Mouse (Mus musculus) midbrain, embryonic 13.5 days (tissue): Measurements from ENCODE around the gene Camk2g. TPM values are rescaled to one million over a fixed set of nuclear protein-coding genes. Genes with fewer than 3 reads are reported as not detected.
A peak's percentile ranks its signal among the peaks of the same experiment; 100 is the strongest.

Experiments
- ATAC-seq: fragments of 200-750 bp; cut with Nextera tagmentation; 2 replicates; pipeline ENCODE4 v1.8.0; 2017; ENCODE audit warnings: mild to moderate bottlenecking, moderate TSS enrichment, moderate library complexity
- H3K27ac ChIP-seq: fragments of 300-500 bp; sonication (generic); 2 replicates; pipeline ENCODE4 v1.5.1; 2015; ENCODE audit warnings: inconsistent platforms, mild to moderate bottlenecking, moderate library complexity
- H3K27me3 ChIP-seq: fragments of 300-500 bp; sonication (generic); 2 replicates; pipeline ENCODE4 v1.6.1; 2015; ENCODE audit warnings: mild to moderate bottlenecking, inconsistent platforms
- H3K36me3 ChIP-seq: fragments of 300-500 bp; sonication (generic); 2 replicates; pipeline ENCODE4 v1.6.1; 2015; ENCODE audit warnings: mild to moderate bottlenecking, inconsistent platforms
- H3K4me1 ChIP-seq: fragments of 300-500 bp; sonication (generic); replicated peaks from 2 replicates; pipeline ENCODE4 v1.6.1; 2015; ENCODE audit warnings: inconsistent platforms
- H3K4me2 ChIP-seq: fragments of 300-500 bp; sonication (generic); replicated peaks from 2 replicates; pipeline ENCODE4 v1.6.1; 2015; ENCODE audit warnings: moderate library complexity, mild to moderate bottlenecking, inconsistent platforms
- H3K4me3 ChIP-seq: fragments of 300-500 bp; sonication (generic); replicated peaks from 2 replicates; pipeline ENCODE4 v1.5.1; 2015; ENCODE audit warnings: mild to moderate bottlenecking, inconsistent platforms
- H3K9ac ChIP-seq: fragments of 300-500 bp; sonication (generic); replicated peaks from 2 replicates; pipeline ENCODE4 v1.6.1; 2015; ENCODE audit warnings: mild to moderate bottlenecking, inconsistent platforms
- H3K9me3 ChIP-seq: fragments of 300-500 bp; sonication (generic); 2 replicates; pipeline ENCODE4 v1.6.1; 2016; ENCODE audit warnings: mild to moderate bottlenecking, inconsistent platforms
- WGBS: fragments of 180-500 bp; shearing (Covaris S2); methylation state at CpG from one replicate; pipeline ENCODE4 v1.1.7; 2015; 5-methylcytosine and 5-hydroxymethylcytosine counted together
- polyA plus RNA-seq: library from polyadenylated mRNA; unstranded; fragments of >200 nt; fragmentation: Nextera tagmentation; extraction: Ambion mirVana; gene quantifications from 2 replicates; pipeline ENCODE4 v1.2.1, GENCODE M21; 2015

The Camk2g gene
- polyA plus RNA-seq, 1 experiment from 2014 or later: 84.2 TPM

DNA sequence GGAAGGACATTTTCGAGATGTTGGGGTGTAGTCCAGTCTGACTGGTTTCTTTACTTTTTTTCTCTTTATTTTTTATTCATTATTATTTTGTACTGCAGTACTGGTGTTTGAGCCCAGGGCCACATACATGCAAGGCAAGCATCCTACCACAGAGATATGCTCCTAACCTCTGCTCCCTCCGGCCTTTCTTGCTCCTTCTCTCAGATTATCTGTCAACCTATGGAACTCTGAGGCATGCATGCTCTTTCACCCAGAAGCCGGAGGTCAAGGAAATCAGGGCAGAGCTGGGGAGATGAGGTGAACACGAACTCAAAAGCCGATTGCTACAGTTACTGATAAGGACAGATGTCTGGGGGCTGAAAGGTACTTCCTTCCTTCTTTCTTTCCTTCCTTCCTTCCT, 10.6 kb upstream of the Camk2g start:
- H3K27me3 ChIP-seq: no peaks in the 10 kb centered on the region
- 74% methylated on average over 5 of the region's 5 CpGs for WGBS
- no peaks in the 10 kb centered on the region for H3K9me3 ChIP-seq
- H3K4me1 ChIP-seq: no peaks in the 10 kb centered on the region
- H3K4me2 ChIP-seq: no peak overlapping the region
- H3K27ac ChIP-seq: no peak overlapping the region
- no peaks in the 10 kb centered on the region for H3K36me3 ChIP-seq
- no peak overlapping the region for H3K9ac ChIP-seq
- H3K4me3 ChIP-seq: no peak overlapping the region
- ATAC-seq: no peak

DNA sequence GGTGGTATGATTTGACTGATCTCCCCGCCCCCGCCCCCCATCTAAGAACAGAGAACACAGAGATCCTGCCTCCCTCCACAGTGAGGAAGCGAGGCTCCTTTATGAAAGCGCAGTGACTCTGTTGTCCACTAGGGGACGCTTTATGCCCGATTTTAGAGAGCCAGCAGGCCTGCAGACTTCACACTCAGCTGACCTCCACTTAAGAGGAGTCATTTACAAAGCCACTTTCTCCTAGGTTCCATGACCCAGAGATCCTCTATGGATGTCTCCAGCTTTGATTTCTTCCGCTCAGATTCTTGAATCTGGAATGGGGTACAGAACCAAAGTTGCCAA, 9.7 kb upstream of the Camk2g start:
- Histone ChIP-seq H3K27me3 (no peaks in the 10 kb centered on the region), H3K9ac (no peak overlapping the region), H3K4me2 (no peak overlapping the region), H3K4me1 (no peaks in the 10 kb centered on the region), H3K27ac (no peak overlapping the region), H3K36me3 (no peaks in the 10 kb centered on the region), H3K4me3 (no peak overlapping the region), H3K9me3 (no peaks in the 10 kb centered on the region)
- WGBS: 5% methylated on average over 7 of the region's 7 CpGs
- 0 out of 2 replicates have a peak, but pooled peaks have one; percentile 62 for ATAC-seq

DNA sequence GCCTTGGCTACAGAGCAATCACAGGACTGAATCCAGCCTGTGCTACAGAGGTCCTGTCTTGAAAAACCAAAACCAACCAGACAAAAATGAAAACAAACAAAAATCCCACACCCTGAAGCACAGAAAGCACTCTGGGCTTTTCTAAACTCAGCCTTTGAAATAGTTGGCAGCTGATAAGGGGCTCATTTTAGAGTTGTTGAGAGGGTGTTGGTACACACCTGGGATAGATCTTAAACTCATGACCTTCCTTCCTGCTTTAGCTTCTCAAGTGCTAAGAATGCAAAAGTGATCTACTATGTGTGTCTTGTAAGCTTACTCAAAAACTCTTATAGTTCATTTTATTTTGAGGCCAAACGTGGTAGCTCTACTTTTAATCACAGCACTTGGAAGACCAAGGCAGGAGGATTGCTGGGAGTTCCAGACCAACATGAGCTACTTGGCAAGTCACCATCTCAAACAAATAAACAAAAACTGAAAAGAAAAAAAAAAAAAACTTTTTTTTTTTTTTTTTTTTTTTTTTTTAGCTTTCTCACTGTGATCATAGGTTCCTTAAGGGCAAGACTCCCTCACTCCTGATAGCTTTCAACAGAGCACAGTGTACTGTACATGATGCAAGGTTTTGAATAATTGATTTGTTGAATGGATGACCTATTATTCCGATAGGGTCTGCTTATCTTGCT, 9.2 kb upstream of the Camk2g start:
- ATAC-seq: 0 out of 2 replicates have a peak, but pooled peaks have one; percentile 34
- no peak overlapping the region for H3K4me3 ChIP-seq
- H3K9ac ChIP-seq: no peak overlapping the region
- H3K4me1 ChIP-seq: no peaks in the 10 kb centered on the region
- no peaks in the 10 kb centered on the region for H3K36me3 ChIP-seq
- no peaks in the 10 kb centered on the region for H3K9me3 ChIP-seq
- no peaks in the 10 kb centered on the region; the same call in 1 of the 2 replicates for H3K27me3 ChIP-seq
- WGBS: 44% methylated on average over 2 of the region's 2 CpGs
- no peak overlapping the region for H3K4me2 ChIP-seq
- H3K27ac ChIP-seq: no peak overlapping the region

DNA sequence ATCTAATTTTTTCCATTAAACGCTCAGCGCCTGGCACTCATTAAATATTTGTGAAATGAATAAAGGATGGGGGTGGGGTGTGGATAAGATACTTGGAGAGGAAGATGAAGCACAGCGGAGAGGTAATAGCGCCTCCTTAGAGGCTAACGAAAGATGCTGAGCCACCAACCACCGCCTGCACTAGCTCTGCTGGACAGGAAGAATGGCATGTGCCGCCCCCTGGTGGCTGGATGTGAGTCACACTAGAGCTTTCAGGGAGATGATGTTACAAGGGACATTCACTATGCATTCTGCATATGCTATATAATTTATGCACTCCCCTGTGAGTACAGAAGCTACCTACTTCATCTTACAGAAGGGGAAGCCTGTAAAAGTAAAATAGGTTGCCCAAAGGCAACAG, 4.9 kb upstream of the Camk2g start:
- Histone ChIP-seq H3K9ac (no peak overlapping the region), H3K27me3 (no peaks in the 10 kb centered on the region; the same call in 1 of the 2 replicates), H3K9me3 (no peaks in the 10 kb centered on the region), H3K27ac (no peak overlapping the region), H3K4me1 (peaks cover 29% of the 10 kb centered on the region), H3K4me2 (no peak overlapping the region), H3K4me3 (no peak overlapping the region), H3K36me3 (no peaks in the 10 kb centered on the region)
- 6% methylated on average over 7 of the region's 7 CpGs for WGBS
- ATAC-seq: no peak

DNA sequence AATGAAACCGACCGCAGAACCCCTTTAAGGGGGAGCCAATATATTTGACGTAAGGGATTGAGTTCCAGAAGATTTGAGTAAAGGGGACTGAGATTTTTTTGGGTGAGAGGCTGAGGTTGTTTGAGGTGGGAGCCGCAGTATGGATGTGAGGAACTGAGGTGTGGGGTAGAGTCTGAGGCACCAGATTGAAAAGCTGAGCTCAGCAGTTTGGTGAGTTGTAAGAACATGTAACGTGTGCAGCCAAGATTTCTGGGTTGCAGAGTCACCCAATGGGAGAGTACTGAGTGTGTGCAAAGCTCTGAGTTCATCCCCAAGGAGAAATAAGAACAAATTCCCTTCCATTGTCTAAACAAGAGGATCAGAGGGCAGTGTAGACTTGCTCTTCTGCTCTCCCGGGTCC, 4.4 kb upstream of the Camk2g start:
- Histone ChIP-seq H3K4me3 (no peak overlapping the region), H3K27ac (no peak overlapping the region), H3K27me3 (no peaks in the 10 kb centered on the region; the same call in 1 of the 2 replicates), H3K36me3 (no peaks in the 10 kb centered on the region), H3K9me3 (no peaks in the 10 kb centered on the region), H3K9ac (no peak overlapping the region), H3K4me2 (no peak overlapping the region), H3K4me1 (peaks cover 29% of the 10 kb centered on the region)
- ATAC-seq: no peak
- WGBS: 84% methylated on average over 6 of the region's 6 CpGs

DNA sequence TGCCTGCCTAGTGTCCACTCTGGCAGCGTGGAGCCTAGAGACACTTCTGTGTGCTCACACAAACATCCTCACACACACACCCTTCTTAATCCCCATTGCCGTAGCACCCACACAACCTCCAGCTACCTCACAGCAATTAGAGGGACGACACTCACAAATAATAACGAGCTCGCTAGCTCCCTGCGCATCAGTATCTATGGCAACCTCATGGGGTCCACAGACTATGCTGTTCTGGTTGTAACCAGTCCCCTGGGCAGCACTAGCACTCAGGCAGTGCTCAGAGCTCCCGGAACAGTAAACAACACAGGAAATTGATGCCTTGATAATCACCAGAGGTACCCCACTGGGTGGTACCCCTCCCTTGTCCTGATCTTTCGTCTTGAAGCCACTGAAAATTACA, 2.8 kb upstream of the Camk2g start:
- WGBS: 18% methylated on average over 8 of the region's 8 CpGs
- no peak for ATAC-seq
- H3K4me3 ChIP-seq: no peak overlapping the region
- no peak overlapping the region for H3K27ac ChIP-seq
- peaks cover 42% of the 10 kb centered on the region for H3K4me1 ChIP-seq
- H3K9ac ChIP-seq: no peak overlapping the region
- H3K36me3 ChIP-seq: 0 out of 2 replicates have a peak, but pooled peaks cover under 1% of the 10 kb centered on the region
- H3K27me3 ChIP-seq: no peaks in the 10 kb centered on the region; the same call in 1 of the 2 replicates
- H3K4me2 ChIP-seq: no peak overlapping the region; the same call in 1 of the 2 replicates
- no peaks in the 10 kb centered on the region for H3K9me3 ChIP-seq

DNA sequence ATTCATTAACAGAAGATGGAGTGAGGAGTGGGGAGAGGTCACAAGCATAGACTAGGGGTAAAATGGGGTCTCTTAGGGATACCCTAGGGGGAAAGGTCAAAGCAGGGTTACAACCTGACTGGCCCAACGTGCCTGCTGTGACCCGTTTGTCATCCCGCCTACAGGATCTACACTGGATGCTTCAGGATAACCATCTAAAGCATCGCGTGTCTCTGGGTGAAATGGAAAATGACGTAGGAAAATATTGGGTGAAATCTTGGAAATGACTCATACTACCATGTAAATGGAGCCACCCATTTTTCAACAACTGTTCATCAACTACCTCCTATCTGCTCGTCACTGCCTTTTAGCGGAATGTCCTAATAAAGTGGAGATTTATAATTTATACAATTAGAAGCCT, 2.3 kb upstream of the Camk2g start:
- H3K4me1 ChIP-seq: peaks cover 47% of the 10 kb centered on the region
- no peak overlapping the region for H3K9ac ChIP-seq
- H3K9me3 ChIP-seq: no peaks in the 10 kb centered on the region
- H3K27ac ChIP-seq: no peak overlapping the region
- no peaks in the 10 kb centered on the region; the same call in 1 of the 2 replicates for H3K27me3 ChIP-seq
- H3K36me3 ChIP-seq: peaks cover 5% of the 10 kb centered on the region; the same call in 1 of the 2 replicates
- H3K4me2 ChIP-seq: no peak overlapping the region
- ATAC-seq: no peak
- 71% methylated on average over 8 of the region's 8 CpGs for WGBS
- H3K4me3 ChIP-seq: no peak overlapping the region

DNA sequence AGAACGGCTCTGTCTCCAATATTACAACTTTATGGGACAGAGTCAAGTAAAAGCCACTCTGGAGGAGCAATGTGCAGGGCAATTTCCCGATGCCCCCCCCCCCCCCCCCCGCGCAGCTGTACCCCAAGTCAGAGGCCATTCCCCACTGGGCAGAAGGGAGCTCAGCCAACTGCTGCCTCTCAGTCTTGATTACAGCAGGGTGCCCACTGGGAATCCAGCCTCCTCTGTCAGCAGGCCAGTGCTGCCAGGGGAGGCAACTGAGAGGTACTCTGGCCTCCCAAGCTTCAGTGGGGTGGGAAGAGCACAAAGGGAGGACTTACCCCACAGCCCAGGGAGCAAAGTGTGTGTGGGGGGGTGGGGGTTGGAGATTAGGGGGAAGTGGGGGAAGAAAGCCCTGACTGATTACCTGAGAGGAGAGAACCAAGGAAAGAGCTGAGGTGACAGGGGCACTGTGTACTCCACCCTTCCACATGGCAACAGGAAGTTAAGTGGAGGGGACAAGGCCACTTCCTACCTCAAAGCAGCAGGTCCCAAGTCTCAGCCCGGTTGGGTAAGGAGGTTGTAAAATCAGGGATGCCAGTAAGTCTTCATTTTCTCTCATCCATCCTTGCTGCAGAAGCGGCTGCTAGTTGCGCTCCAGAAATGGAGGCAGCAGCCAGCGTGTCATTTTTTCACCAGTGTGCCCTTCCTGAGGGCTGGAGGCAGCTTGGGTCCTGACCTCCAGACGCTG, 1.7 kb upstream of the Camk2g start:
- Histone ChIP-seq H3K4me1 (peaks cover 51% of the 10 kb centered on the region), H3K27ac (no peak overlapping the region), H3K4me2 (no peak overlapping the region), H3K9me3 (no peaks in the 10 kb centered on the region), H3K36me3 (peaks cover 11% of the 10 kb centered on the region), H3K9ac (no peak overlapping the region; the same call in 1 of the 2 replicates), H3K27me3 (no peaks in the 10 kb centered on the region; the same call in 1 of the 2 replicates), H3K4me3 (no peak overlapping the region)
- WGBS: 57% methylated on average over 6 of the region's 9 CpGs
- no peak for ATAC-seq

DNA sequence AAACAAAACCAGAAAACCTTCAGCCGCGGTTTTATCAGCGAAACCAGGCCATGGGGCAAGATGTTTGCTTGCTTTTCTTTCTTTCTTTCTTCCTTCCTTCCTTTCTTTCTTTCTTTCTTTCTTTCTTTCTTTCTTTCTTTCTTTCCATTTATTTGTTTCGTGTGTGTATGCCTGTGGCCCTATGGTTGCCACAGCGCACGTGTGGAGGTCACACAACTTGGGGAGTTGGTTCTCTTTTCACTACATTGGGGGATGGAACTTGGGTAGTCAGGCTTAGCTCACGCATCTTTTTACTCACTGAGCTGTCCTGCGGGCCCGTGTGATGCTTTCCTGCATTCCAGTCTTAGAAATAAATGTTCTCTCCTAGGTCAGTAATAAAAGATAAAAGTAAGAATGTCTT, 701 bp upstream of the Camk2g start:
- H3K27ac ChIP-seq: no peak overlapping the region
- H3K36me3 ChIP-seq: peaks cover 21% of the 10 kb centered on the region
- H3K4me1 ChIP-seq: peaks cover 51% of the 10 kb centered on the region
- no peaks in the 10 kb centered on the region for H3K9me3 ChIP-seq
- H3K4me3 ChIP-seq: peak overlapping the region; percentile 84
- peak overlapping the region; percentile 86 for H3K9ac ChIP-seq
- ATAC-seq: no peak
- H3K27me3 ChIP-seq: no peaks in the 10 kb centered on the region; the same call in 1 of the 2 replicates
- peak overlapping the region; percentile 73 for H3K4me2 ChIP-seq
- WGBS: 9% methylated on average over 9 of the region's 9 CpGs

DNA sequence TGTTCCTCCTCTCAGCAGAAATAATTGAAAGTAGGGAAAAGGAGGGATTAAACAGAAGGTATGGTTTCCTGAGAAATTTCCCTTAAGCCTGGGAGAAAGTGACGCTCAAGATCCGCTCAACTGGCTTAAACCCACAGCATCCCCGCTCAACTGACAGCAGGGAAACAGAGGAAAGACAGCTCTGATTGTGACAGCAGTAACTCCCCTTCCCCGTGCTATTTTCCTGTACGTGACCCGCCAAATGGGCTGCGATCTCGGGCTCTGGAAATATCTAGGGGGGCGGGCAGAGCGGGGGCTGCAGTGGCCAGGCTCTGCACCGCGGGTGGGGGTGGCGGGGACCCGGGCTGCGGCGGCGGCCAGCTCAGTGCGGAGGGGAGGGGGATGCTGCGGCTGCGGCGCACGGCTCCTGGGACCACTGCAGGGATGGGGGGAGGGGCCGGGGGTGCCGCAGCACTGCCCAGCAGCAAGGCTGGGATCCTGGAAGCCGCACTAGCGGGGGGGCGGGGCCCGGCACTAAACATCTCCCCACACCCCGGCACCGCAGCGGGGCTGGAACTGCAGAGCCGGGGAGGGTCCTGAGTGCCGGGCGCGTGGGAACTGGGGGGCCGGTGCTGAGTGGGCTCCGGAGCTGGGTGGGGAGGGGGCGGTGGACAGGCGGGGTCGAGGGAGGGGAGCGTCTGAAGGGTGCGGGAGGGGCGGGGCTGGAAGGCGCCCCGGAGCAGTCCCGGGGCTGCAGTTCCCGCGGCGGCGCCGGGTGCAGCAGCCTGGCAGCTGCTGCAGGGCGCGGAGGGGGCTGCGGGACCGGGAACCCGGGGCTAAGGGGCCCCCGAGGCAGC, 748 bp downstream of the Camk2g start:
- Histone ChIP-seq H3K4me2 (peak overlapping the region; percentile 73), H3K27me3 (no peaks in the 10 kb centered on the region; the same call in 1 of the 2 replicates), H3K4me3 (peak overlapping the region; percentile 84), H3K36me3 (peaks cover 31% of the 10 kb centered on the region), H3K9ac (peak overlapping the region; percentile 86), H3K9me3 (no peaks in the 10 kb centered on the region), H3K4me1 (peaks cover 53% of the 10 kb centered on the region), H3K27ac (peak overlapping the region; percentile 85)
- under 1% methylated on average over 44 of the region's 57 CpGs for WGBS
- peak; percentile 73 for ATAC-seq

DNA sequence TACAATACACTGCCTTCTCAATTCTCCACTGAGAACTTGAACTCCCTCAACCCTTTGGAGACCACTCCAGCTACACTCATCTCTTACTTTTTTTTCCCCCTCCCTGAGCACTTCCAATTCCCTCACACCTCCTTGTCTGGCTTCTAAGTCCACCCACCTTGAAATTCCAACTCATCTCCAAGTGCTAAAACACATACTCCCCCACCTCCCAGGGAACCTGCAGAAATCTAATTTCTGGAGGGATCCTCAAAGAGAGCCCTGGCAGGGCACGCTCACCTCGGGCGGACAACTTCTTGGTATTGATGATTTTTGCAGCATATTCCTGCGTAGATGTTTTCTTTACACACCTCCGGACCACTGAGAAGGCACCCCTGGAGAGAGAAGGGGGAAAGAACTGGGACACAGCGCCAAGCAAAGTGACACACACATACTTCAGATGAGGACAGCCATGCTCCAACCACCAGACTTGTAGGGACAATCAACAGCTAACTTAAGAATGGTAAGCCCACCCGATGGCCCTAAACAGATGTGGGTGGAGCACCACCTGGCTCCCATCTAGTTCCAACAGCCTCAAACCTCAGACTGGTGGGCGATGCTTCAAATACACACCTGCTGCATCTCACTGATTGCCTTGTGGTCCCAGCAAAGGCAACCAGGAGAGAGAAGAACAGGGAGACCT, 1.5 kb downstream of the Camk2g start:
- no peak overlapping the region; the same call in 1 of the 2 replicates for H3K27ac ChIP-seq
- peak overlapping the region; percentile 73 for H3K4me2 ChIP-seq
- H3K9ac ChIP-seq: peak overlapping the region; percentile 86
- peaks cover 39% of the 10 kb centered on the region for H3K36me3 ChIP-seq
- peaks cover 59% of the 10 kb centered on the region for H3K4me1 ChIP-seq
- WGBS: 76% methylated on average over 8 of the region's 8 CpGs
- peak overlapping the region; percentile 84 for H3K4me3 ChIP-seq
- no peaks in the 10 kb centered on the region for H3K9me3 ChIP-seq
- ATAC-seq: no peak
- no peaks in the 10 kb centered on the region for H3K27me3 ChIP-seq
